Mouse (Mus musculus) gastrocnemius, postnatal 25 days (tissue): ENCODE measurements around the gene Myof. TPM values are rescaled to one million over a fixed set of nuclear protein-coding genes. Genes with fewer than 3 reads are reported as not detected.

Source experiments
- DNase-seq: peaks from one replicate; pipeline ENCODE4 v3.0.0; 2022
- total RNA-seq, 2 experiments: library from RNA; stranded (reverse); gene quantifications; 1 replicate in 1 of 2; 2 replicates in 1 of 2; pipeline ENCODE4 v1.2.3; 2021

Myof gene
- total RNA-seq, 2 experiments from 2014 or later, result 5.3 to 8.8 TPM

DNA sequence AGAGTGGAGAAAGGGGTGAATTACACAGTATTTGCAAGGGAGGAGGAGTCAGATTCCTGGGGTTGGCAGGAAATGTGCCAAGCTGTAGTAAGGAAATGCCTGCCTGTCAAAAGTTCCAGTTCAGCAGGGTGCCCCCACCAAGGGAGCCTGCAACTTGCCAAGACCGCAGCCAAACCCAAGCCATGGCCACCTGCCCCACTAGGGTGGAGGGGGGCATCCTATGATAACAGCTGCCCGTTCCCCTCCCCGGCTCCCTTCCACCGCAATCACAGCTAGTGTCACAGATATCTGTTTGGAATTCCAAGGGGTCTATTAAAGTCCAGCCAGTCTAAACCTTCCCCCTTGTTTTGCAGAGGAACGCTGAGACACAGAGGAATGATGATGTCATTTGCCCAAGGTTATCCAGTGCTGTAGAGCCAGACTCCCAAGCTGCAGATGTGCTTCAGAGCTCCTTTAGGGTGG is 1.1 kb downstream of the Myof start:
- peak; percentile 15 for DNase-seq

DNA sequence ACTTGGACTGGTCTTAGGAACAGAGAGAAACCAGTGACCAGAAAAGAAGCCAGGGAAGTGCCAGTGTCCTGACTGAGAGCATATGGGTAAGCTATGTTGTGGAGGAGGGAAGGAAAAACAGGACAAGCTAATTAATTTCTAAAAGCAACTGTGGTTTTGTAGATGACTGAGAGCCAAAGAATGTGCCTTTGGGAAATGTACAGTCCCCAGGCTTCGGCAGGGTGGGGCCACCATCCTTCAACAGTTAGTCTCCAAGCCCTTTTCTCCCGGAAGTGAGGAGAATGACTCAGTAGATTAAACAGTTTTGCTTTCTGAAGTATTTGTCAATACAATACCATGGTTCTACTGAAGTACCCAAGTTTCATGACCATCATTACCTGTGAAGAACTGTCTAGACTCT is 5.1 kb downstream of the Myof start:
- DNase-seq, result no peak

DNA sequence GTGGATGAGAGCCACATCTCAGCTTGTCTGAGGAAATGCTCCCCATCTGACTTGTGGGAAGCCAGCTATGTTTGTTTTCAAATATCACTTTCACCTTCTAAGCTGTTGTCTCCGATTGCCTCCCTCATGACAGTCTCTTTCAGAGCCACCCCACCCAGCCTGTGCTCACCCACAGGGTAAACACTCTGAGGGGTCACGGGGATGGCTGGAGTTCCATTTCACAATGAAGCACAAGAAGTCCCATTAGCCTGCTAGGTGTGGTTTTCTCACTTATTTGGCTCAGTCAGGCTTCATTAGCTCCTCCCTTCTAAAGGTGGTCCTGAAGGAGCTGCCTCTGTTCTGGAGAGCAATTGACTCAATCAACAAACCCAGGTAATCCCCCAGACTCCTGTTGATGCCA is 7.6 kb downstream of the Myof start:
- DNase-seq, result no peak

DNA sequence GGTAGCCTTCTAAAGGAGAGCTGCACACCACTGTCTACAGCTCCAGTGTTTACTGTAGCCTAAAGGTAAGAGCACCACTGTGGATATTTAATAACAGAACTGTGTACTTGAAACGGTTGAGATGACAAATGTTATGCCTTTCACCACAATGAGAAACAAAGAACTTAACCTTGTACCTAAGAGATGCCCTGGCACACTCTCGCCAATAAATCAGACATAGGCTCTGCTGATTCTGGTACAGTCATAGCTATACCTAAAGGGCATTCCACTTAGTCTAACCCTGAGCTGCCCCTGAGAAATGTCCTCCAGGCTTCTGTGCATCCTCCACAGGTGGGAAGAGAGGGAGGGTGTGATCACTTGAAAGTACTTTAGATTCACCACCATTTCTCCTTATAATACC is 8.7 kb downstream of the Myof start:
- no peak for DNase-seq

DNA sequence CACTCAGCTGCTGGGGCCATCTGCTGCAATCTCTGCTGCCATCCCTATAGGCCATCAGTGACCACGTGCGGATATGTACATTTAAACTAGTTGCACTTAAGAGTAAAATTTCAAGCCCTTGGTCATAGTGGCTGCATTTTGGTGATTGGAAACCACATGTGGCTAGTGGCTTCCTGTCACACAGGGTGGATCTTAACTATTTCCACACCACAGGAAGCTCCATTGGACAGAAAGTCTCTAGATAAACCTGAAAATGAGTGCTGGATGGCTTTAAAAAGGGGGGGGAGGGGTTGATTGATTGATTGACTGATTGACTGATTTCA is 9.7 kb downstream of the Myof start:
- no peak for DNase-seq

DNA sequence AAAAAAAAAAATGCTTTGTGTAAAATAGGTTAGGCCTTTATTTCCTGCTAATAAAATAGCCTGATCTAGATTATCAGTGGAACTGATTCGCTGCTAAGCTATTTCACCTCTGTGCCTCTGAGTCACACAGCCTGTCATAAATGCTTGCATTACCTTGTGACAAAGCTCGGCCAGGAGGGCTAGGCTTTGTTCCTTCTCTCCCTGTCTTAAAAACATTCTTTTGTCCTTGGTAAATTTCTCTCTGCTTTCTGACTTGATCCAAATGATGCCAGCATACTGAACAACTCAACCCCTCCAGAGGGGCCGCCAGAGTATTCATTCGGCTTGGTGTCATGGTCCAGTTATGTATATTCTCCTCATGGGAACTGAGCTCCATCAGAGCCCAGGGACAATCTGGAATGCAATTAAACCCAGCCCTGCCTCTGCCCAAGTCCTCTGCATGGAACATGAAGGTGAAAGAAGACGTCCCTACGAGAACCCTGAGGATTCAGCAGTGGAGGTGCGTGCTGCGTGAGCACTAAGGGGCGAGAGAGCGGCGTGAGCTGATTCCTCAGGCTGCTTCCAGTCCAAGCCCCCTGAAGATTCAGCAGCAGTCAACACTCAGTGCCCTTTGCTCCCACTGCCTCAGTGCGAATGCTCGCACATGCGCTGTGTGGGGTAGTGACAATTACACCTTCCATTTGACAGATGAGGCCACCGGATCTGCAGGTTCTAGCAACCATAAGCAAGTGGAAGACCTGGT is 10.2 kb downstream of the Myof start:
- no peak for DNase-seq

DNA sequence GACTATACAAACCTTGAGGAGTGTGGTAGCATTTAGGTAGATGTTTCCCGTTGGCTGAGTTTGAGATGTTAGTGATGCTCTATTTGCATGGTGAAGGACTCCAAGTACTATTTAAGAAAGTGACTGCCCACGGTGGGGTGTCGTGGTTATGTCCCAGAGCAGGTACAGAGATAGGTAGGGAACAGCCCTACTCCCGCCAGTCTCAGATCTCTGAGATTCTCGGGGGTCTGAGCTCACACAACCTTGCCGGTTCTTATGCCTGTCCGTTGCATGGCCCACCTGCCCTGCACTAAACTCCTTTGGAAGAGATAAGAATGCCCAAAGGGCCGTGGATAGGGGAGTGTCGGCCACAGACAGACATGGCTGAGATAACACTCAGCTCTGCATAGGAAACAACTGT is 12.2 kb downstream of the Myof start:
- no peak for DNase-seq

DNA sequence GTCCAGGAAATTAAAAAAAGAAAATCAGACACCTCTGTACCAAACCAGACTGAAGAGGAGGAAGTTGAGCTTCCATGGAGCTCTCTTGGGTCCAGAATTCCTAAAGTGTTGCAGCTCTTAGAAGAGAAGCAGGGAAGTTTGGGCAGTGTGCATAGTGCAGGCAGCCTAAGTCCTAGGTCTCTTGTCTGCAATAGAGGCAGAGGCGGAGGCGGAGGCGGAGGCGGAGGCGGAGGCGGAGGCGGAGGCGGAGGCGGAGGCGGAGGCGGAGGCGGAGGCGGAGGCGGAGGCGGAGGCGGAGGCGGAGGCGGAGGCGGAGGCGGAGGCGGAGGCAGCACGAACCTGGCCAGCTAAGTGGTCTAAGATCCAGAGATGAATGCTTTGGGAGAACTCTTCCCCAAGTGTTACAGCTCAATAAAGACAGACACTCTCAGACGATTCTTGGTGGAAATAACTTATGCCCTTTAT is 12.7 kb downstream of the Myof start:
- peak; percentile 51 for DNase-seq

DNA sequence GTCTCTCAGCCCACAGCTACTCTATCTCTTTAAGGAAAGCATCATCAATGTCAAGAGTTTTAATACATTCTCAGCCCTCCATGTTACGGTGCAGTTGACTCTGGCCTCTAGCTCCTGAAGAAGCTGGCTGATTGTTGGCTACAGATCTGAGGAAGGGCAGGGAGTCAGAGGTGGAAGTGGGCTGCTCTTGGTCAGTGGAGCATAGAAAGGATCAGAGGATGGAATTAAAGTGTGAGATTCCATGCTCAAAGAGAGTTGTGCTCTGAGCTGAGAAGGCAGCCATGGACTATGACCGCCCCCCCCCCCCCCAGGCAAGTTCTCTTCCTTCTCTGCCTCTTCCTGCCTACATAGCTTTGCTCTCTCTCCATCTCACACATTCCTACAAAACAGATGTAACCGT is 13.5 kb downstream of the Myof start:
- no peak for DNase-seq

DNA sequence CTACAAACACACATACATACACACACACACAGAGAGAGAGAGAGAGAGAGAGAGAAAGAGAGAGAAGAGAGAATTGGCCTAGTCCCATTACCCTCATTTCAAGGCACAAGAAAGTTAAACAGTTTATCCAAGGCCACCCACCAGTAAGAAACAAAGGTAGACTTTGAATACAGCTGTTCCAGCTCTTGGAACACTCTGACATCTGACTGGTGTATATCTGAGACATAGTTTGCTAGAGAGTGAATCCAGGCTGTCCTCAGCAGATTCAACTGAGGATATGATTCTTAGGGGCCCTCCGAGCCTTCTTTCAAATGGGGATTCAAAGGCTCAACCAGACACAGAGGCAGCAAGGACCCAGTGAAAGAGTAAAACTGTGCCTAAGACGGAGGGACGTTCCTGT is 14.1 kb downstream of the Myof start:
- DNase-seq, result no peak

DNA sequence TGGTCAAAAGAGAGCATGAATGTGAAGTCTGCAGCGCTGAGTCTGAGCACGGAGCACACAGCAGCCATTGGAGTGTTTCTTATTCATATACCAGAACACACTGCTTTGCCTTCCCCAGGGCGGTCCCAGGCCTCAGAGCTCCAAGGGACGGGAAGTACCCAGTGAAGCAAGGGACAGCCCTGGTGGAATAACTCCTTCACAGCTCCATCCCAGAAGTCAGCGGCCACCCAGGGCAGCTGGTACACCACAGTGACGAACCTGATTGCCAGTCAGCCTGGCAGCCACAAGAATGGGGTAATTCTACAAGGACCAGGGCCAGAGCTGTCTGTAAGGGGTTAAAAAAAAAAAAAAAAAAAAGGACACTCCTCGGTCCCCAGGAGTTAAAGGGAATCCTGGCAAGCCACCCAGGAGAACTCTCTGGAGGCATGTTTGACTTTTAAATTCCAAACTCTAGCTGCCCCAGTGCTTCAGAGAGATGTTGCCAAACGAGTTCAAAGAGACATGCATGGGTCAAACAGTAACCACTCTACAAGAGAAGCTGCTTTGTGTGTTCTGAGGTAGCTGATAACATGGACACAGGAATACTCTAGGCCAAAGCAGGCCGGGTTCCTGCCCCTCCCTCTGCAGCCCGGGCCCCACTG is 15.4 kb downstream of the Myof start:
- peak; percentile 23 for DNase-seq

DNA sequence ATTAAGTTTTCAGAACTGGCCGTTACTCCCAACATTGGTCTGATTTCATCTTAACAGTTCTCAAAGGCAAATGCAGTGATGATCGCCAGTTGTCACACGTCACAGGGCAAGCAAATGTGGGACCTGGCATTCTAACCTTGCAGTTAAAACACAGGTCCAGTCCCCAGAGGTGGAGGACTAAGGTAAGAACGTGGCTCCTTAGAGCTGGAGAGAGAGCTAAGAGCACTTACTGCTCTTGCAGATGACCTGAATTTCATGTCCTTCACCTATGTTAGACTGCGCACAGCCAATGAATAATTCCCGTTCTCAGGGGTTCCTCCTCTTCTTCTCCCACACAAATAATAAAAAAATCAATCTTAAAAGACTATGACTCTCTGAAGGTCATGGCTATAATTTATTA is 16.0 kb downstream of the Myof start:
- no peak for DNase-seq

DNA sequence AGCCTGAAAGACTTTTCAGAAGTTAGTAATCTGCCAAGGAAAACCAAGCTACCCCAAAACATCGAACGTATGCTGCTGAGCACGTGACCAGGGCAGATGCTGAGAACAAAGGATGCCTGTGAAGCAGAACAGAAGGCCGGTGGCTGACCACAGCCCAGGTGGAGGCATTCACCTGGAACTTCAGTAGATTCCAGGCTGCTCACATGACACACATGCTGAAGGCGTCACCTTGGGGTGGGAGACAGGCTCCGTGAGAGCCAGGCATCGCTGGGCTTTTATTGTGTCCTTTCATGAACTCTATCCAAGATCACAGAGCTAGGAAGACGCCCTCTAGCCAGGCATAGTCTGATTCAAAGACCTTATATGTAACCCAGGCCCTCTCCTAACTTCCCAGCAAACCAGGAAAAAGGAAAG is 17.2 kb downstream of the Myof start:
- DNase-seq, result no peak

DNA sequence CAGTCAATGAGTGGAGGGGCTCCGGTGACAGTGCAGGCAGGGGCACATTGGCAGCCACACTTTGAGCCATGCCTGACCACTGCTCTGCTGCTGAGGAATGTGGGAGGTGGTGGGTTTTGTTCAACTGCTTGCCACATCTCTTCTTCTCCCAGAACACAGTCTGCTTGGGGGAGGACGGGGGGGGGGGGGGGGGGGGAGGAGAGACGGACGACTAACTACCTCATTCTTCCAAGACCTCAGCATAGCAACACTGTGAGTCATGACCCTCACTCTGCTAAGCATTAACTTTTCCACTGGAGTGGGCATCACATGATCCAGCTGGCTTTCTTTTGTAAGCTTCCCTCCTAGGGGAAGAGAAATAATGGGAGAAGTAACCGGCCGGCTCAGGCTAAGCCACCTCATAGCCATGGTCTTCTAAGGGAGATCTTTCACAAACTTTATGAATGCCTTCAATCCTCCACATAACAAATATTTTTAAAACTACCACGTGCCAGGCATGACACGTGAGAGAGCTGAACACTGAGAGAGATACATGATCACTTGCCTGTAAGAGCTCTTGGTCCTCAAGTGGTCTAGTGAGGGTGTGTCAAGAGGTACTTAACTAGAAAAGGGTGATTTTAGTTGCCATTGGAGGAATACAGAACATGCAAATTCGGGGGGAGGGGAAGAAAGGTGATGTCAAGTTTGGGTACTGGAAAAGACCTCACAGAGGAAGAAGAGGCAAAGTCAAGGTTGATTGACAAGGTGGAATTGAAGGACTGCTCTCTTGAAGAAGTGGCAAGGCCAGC is 17.9 kb downstream of the Myof start:
- peak; percentile 37 for DNase-seq

DNA sequence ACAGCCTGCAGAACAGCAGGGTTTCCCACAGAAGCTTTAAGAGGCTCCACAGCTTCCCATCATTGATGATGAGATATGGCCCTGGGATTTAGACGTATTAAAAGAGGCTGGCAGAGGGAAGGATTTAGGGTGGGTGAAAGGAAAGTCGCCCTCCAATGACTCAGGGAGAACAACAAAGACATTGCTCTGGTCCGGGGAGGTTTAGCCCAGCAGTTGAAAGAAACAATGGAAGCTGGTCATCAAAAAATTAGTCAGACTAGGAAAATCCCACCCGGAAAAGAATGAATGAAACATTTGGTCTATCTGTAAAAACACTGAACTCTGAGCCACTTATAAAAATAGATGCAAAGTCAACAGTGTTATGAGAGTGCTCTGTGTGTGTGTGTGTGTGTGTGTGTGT is 19.8 kb downstream of the Myof start:
- no peak for DNase-seq

DNA sequence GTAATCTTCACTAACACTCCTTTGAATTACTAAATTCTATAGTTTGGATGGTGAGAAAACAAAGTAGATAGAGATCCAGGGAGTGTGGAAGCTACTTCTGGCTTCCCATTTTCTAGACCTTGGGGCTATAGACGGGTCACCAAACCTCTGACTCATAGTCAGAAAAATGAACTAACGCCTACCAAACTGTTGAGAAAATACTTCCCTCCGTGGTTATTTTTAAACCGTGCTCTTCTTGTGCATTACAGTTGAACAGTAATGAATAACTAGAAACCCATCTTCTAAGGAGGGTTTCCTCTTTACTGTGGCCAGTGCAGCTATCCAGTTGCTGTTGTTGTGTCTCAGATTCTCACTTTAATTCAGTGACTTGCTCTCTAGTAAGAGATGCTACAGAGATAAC is 20.7 kb downstream of the Myof start:
- DNase-seq, result no peak

DNA sequence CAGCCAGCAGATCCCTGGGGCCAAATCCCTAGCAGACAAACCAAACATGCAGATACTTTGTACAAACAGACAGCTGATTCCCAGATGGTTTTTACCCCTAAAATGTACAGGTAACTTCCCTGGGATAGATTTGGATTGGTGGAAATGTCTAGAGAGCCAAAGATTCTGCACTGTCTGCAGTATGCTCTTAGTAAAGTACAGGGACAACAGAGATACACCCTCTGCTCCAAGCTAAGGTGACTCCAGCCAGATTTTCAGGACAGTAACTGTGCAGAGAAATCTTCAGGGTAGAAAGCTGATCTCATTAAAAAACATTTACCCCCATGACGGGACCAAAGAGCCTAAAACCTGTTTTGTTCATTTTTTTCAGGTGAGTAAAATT is 27.5 kb downstream of the Myof start:
- no peak for DNase-seq

DNA sequence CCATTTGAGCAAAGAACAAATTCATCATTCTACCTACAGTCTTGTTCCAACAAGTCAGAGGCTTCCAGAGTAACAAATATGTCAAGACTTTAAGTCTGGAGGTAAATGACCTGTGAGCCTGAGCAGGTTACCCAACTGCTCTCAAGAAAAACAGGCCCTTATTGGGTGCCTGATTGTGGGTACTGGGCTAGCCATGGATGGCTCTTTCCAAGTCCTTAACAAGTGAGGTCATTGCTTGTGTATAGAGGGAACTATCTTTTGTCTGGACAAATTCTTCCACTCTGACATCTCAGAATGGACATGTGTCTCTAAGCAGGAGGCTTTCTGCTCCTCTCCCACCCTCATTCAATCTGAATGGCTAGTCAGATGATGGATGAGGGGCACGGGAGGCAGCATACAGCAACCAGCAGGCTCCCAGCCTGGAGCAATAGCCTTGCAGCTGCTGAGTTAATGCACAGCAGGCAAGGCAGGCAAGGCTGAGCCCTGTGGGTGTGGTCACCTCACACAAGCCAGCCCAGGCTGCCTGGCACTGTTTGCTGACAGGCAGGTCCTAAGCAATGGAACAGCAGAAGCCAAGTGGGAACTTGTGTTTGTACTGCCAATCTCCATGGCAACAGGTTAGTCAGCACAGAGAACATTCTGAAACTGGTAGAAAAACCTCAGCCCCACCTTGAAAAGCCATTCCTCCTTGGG is 28.1 kb downstream of the Myof start:
- peak; percentile 85 for DNase-seq

DNA sequence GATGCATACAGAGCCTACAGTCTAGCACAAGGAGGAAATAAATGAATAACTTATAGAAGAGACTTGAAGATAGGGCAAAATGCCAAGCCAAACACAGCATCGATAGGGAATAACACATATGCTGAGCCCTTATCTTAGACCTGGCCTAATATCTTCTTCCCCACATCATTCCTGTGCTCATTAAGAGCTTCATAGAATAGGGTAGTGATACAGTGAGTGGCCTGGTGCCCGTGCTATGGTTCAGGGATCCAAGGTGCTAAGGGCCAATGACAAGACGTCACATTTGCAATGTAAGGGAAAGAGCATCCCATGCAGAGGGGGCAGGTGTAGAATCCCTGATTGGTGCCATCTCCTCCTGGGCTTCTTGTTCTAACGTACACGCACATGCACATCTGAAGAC is 28.9 kb downstream of the Myof start:
- no peak for DNase-seq

DNA sequence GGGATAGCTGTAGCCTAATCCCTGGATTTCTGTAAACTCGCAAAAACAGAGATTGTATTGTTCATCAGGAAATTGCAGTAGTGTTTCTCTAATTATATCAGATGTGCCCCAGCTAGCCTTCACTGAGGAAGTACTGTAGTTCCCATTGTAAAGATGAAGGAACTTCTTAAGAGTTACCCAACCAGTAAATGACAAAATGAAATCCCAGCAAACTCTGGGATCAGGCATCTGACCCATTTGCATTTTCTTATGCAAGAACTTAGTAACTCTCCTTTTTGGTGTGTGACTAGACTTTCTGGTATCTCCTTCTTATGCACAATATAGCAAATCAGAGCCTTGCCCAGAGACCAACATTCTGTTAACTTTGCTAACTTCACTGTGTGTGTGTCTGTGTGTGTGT is 32.0 kb downstream of the Myof start:
- no peak for DNase-seq

DNA sequence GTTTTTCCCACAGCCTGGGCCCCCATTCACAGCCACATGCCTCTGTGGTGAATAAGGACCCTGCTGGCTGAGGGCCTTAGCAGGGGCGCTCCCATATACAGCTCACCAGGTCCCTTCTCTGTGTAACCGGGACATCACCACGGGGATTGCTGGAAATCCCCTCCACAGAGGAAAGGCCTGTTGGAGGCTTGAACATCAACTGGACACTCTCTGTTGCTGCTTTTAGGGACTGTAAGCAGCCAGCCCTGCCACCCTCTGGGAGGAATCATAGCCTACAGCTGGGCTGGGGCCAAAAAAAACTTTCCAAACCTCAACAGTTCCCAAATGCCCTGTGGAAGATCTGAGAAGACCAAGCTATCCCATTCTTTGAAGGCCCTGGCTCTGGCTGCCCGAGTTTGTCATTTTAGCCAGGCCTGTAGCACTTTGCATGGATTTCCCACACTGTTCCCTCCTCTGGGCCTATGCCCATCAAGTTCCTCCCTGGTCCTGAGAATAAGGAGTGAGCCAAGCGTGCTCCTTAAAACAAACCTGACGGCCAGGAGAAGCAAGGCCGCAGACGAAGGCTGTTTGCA is 38.5 kb downstream of the Myof start:
- no peak for DNase-seq
